27 mouse cellular contexts compared by ENCODE assay signal in genomic region chr7:117759506-117759905, GRCm38 (mm10).
DNase-seq lines count a peak whose midpoint lies in the region; ATAC-seq and TF ChIP-seq lines count a peak whose summit lies in the region.
"Had no signal": no experiment of that assay in that cellular context is flagged by ENCODE, and none has a peak within 500 bp of the region (broad histone marks: within the 10 kb centered on the region; RNA-seq: fewer than 3 reads in every experiment).

No protein-coding gene starts in this region.

- no peak overlapping the region for H3K9ac ChIP-seq in limb, embryonic 14.5 days (ENCODE audit: low read depth, low read length, severe bottlenecking)
- no peak overlapping the region for H3K9ac ChIP-seq in hindbrain, embryonic 13.5 days
- H3K9ac ChIP-seq: embryonic facial prominence, embryonic 12.5 days; forebrain, embryonic 12.5 days; forebrain, embryonic 15.5 days; heart, embryonic 13.5 days; hindbrain, embryonic 12.5 days; intestine, embryonic 15.5 days had no signal

- no peaks in the 10 kb centered on the region for H3K4me1 ChIP-seq in limb, embryonic 14.5 days (ENCODE audit: control insufficient read depth, insufficient read depth, low read length)
- no peaks in the 10 kb centered on the region for H3K4me1 ChIP-seq in limb, embryonic 10.5 days
- 0 out of 2 replicates have a peak, but pooled peaks cover 3% of the 10 kb centered on the region for H3K4me1 ChIP-seq in hindbrain, embryonic 13.5 days (replicated peaks)
- H3K4me1 ChIP-seq: embryonic facial prominence, embryonic 12.5 days; forebrain, embryonic 12.5 days; forebrain, embryonic 15.5 days; heart, embryonic 10.5 days; heart, embryonic 13.5 days; hindbrain, embryonic 12.5 days; intestine, embryonic 15.5 days had no signal

- H3K27me3 ChIP-seq in limb, embryonic 14.5 days (ENCODE audit: control insufficient read depth, insufficient read depth, low read length): no peaks in the 10 kb centered on the region
- H3K27me3 ChIP-seq in limb, embryonic 10.5 days (ENCODE audit: low read depth, poor library complexity, severe bottlenecking): no peaks in the 10 kb centered on the region
- 0 out of 2 replicates have a peak, but pooled peaks cover 5% of the 10 kb centered on the region for H3K27me3 ChIP-seq in hindbrain, embryonic 13.5 days
- H3K27me3 ChIP-seq: embryonic facial prominence, embryonic 12.5 days; forebrain, embryonic 15.5 days; heart, embryonic 13.5 days; hindbrain, embryonic 12.5 days; intestine, embryonic 15.5 days; Patski had no signal

- H3K4me2 ChIP-seq in limb, embryonic 14.5 days (replicated peaks; ENCODE audit: low read depth, low read length, severe bottlenecking): no peak overlapping the region
- H3K4me2 ChIP-seq in hindbrain, embryonic 13.5 days: no peak overlapping the region
- H3K4me2 ChIP-seq: embryonic facial prominence, embryonic 12.5 days; forebrain, embryonic 12.5 days; forebrain, embryonic 15.5 days; heart, embryonic 13.5 days; hindbrain, embryonic 12.5 days; intestine, embryonic 15.5 days had no signal

- DNase-seq in embryo, embryonic 10 days (ENCODE audit: low spot score): peak; percentile 27
- no peak for DNase-seq in embryo, embryonic 9.5 days (ENCODE audit: extremely low spot score)
- DNase-seq in limb, embryonic 14.5 days (ENCODE audit: low spot score): peak; percentile 13
- DNase-seq in limb, embryonic 10.5 days (ENCODE audit: low spot score): no peak
- peak; percentile 27 for DNase-seq in embryo, embryonic 11 days
- DNase-seq in retina, postnatal 1 day: peak; percentile 54
- no peak for DNase-seq in yolk sac, embryonic 10.5 days (ENCODE audit: low spot score)
- DNase-seq: adrenal gland, adult 2 months; adrenal gland, postnatal 14 days; cerebellum, adult 11 months; cerebellum, adult 2 months; cerebellum, adult 9-11 months; cerebellum, postnatal 25 days; gastrocnemius, postnatal 25 days; heart, adult 2 months had no signal

- no peaks in the 10 kb centered on the region for H3K9me3 ChIP-seq in limb, embryonic 14.5 days (ENCODE audit: control insufficient read depth, low read length)
- H3K9me3 ChIP-seq in limb, embryonic 10.5 days (replicated peaks): no peaks in the 10 kb centered on the region
- no peaks in the 10 kb centered on the region for H3K9me3 ChIP-seq in hindbrain, embryonic 13.5 days
- H3K9me3 ChIP-seq: embryonic facial prominence, embryonic 12.5 days; forebrain, embryonic 12.5 days; forebrain, embryonic 15.5 days; heart, embryonic 10.5 days; heart, embryonic 13.5 days; hindbrain, embryonic 12.5 days; intestine, embryonic 15.5 days had no signal

- no peak for ATAC-seq in limb, embryonic 14.5 days (ENCODE audit: low FRiP score, low read depth)
- no peak for ATAC-seq in hindbrain, embryonic 13.5 days (ENCODE audit: low FRiP score)
- ATAC-seq: forebrain, embryonic 15.5 days; hindbrain, embryonic 16.5 days; intestine, embryonic 15.5 days; Patski had no signal

- WGBS in limb, embryonic 14.5 days: 58% methylated on average over 1 of the region's 1 CpGs
- 62% methylated on average over 1 of the region's 1 CpGs for WGBS in limb, embryonic 10.5 days
- 36% methylated on average over 1 of the region's 1 CpGs for WGBS in hindbrain, embryonic 13.5 days

- H3K4me3 ChIP-seq in limb, embryonic 14.5 days (replicated peaks; ENCODE audit: low read length): no peak overlapping the region
- no peak overlapping the region for H3K4me3 ChIP-seq in limb, embryonic 10.5 days
- no peak overlapping the region for H3K4me3 ChIP-seq in hindbrain, embryonic 13.5 days
- H3K4me3 ChIP-seq: embryonic facial prominence, embryonic 12.5 days; erythroblast, embryonic 14.5 days; forebrain, embryonic 12.5 days; forebrain, embryonic 15.5 days; heart, adult 2 months; heart, embryonic 10.5 days; heart, embryonic 13.5 days; hindbrain, embryonic 12.5 days; intestine, embryonic 15.5 days had no signal

- TF ChIP-seq POLR2A in limb, embryonic 14.5 days (IDR thresholded peaks at IDR 0.05; ENCODE audit: borderline replicate concordance, extremely low read depth, insufficient read depth, insufficient read length): no peak

- no peak overlapping the region for H3K27ac ChIP-seq in limb, embryonic 14.5 days (replicated peaks; ENCODE audit: low read depth, low read length)
- H3K27ac ChIP-seq in limb, embryonic 10.5 days: no peak overlapping the region
- no peak overlapping the region for H3K27ac ChIP-seq in hindbrain, embryonic 13.5 days
- H3K27ac ChIP-seq: embryonic facial prominence, embryonic 12.5 days; forebrain, embryonic 12.5 days; forebrain, embryonic 15.5 days; heart, adult 2 months; heart, embryonic 10.5 days; heart, embryonic 13.5 days; hindbrain, embryonic 12.5 days; intestine, embryonic 15.5 days had no signal

- H3K36me3 ChIP-seq in limb, embryonic 14.5 days (ENCODE audit: control insufficient read depth, insufficient read depth, low read length): no peaks in the 10 kb centered on the region
- no peaks in the 10 kb centered on the region for H3K36me3 ChIP-seq in limb, embryonic 10.5 days
- no peaks in the 10 kb centered on the region for H3K36me3 ChIP-seq in hindbrain, embryonic 13.5 days
- H3K36me3 ChIP-seq: embryonic facial prominence, embryonic 12.5 days; forebrain, embryonic 12.5 days; forebrain, embryonic 15.5 days; G1E; heart, embryonic 10.5 days; heart, embryonic 13.5 days; hindbrain, embryonic 12.5 days; intestine, embryonic 15.5 days had no signal

Comparison
In these comparisons a context has a peak if more than half of its experiments do, and no peak if none do; other contexts are left out.
1. DNase-seq: peak in embryo, embryonic 10 days (single experiment), limb, embryonic 14.5 days (single experiment), embryo, embryonic 11 days (single experiment) and retina, postnatal 1 day (single experiment); none in embryo, embryonic 9.5 days (single experiment), limb, embryonic 10.5 days (single experiment) and yolk sac, embryonic 10.5 days (single experiment).